Mouse (Mus musculus) hindbrain, embryonic 11.5 days (tissue): ENCODE results near the gene Mapk7. TPM values are rescaled to one million over a fixed set of nuclear protein-coding genes. Genes with fewer than 3 reads are reported as not detected.

Source experiments
- polyA plus RNA-seq: library from polyadenylated mRNA; unstranded; fragments of >200 nt; fragmentation: Nextera tagmentation; extraction: Ambion mirVana; gene quantifications from 2 replicates; pipeline ENCODE4 v1.2.1, GENCODE M21; 2014

Mapk7 gene
- polyA plus RNA-seq, 1 experiment from 2014 or later: 51.5 TPM

Other genes with a start within 250 kb of the Mapk7 start
- 24.9 and 26.8 TPM in 2 replicates for gene Aldh3a2, start 226.9 kb downstream of the Mapk7 start, polyA plus RNA-seq
- not detected in 2 replicates for gene Slc47a2, start 151.5 kb downstream of the Mapk7 start, polyA plus RNA-seq
- gene Slc47a1, start 116.1 kb downstream of the Mapk7 start, polyA plus RNA-seq: 0.08 and 0.15 TPM in 2 replicates
- 0.56 and 0.74 TPM in 2 replicates for gene Rnf112, start 40.3 kb downstream of the Mapk7 start, polyA plus RNA-seq
- gene Mfap4, start 9.0 kb downstream of the Mapk7 start, polyA plus RNA-seq: 111 and 132 TPM in 2 replicates
- gene B9d1, start 10.7 kb upstream of the Mapk7 start, polyA plus RNA-seq: 34.3 and 42.1 TPM in 2 replicates
- gene Epn2, start 85.3 kb upstream of the Mapk7 start, polyA plus RNA-seq: 28.8 and 34.2 TPM in 2 replicates
- gene Grap, start 158.9 kb upstream of the Mapk7 start, polyA plus RNA-seq: 5.3 and 6.8 TPM in 2 replicates
- 0.18 and 0.31 TPM in 2 replicates for gene Fam83g, start 189.7 kb upstream of the Mapk7 start, polyA plus RNA-seq
- 0.09 TPM in 1 of 2 replicates, not detected in the other for gene Slc5a10, start 226.4 kb upstream of the Mapk7 start, polyA plus RNA-seq